Mouse (Mus musculus): ENCODE data around the gene Dpp6. TPM values are rescaled to one million over a fixed set of nuclear protein-coding genes. Genes with fewer than 3 reads are reported as not detected.

The Dpp6 gene
- polyA plus RNA-seq (2015; fragmentation: Nextera tagmentation; extraction: Ambion mirVana) = 28.5 and 42.0 TPM in 2 replicates

GRCm38 (mm10) chr5:26816975-26817941 is at the start of gene Dpp6:
Dpp6 (plus strand) TSS chr5:26817203.
- H3K9ac ChIP-seq (replicated peaks; ENCODE audit: low read depth, low read length) = peak within 1 kb of the TSS; percentile 45
- H3K27ac ChIP-seq (ENCODE audit: low read length) = no peak within 1 kb of the TSS
- H3K9me3 ChIP-seq (ENCODE audit: control insufficient read depth, low read length) = no peaks in the 10 kb centered on the region
- peak within 1 kb of the TSS; percentile 83 for H3K4me2 ChIP-seq (ENCODE audit: low read length)
- peak within 1 kb of the TSS; percentile 45 for H3K4me3 ChIP-seq (replicated peaks; ENCODE audit: low read length)
- peaks cover 20% of the 10 kb centered on the region for H3K27me3 ChIP-seq (replicated peaks; ENCODE audit: control insufficient read depth, insufficient read depth, low read length)
- no peaks in the 10 kb centered on the region for H3K36me3 ChIP-seq (ENCODE audit: control insufficient read depth, insufficient read depth)
- 0 out of 2 replicates have a peak, but pooled peaks cover 9% of the 10 kb centered on the region for H3K4me1 ChIP-seq (replicated peaks; ENCODE audit: control insufficient read depth, insufficient read depth, low read length)
- peak; percentile 87 for ATAC-seq
- 2% methylated on average over 48 of the region's 48 CpGs for WGBS

GRCm38 (mm10) chr5:26783955-26784354 is 33.0 kb upstream of the Dpp6 start:
- H3K36me3 ChIP-seq (ENCODE audit: control insufficient read depth, insufficient read depth) = no peaks in the 10 kb centered on the region
- H3K9ac ChIP-seq (replicated peaks; ENCODE audit: low read depth, low read length) = no peak overlapping the region
- H3K27ac ChIP-seq (ENCODE audit: low read length) = no peak overlapping the region
- H3K4me3 ChIP-seq (replicated peaks; ENCODE audit: low read length) = no peak overlapping the region
- WGBS = 75% methylated on average over 3 of the region's 3 CpGs
- H3K4me1 ChIP-seq (replicated peaks; ENCODE audit: control insufficient read depth, insufficient read depth, low read length) = no peaks in the 10 kb centered on the region
- no peak for ATAC-seq
- no peaks in the 10 kb centered on the region for H3K27me3 ChIP-seq (replicated peaks; ENCODE audit: control insufficient read depth, insufficient read depth, low read length)
- no peaks in the 10 kb centered on the region for H3K9me3 ChIP-seq (ENCODE audit: control insufficient read depth, low read length)
- no peak overlapping the region for H3K4me2 ChIP-seq (ENCODE audit: low read length)

GRCm38 (mm10) chr5:26795524-26795923 is 21.5 kb upstream of the Dpp6 start:
- H3K36me3 ChIP-seq (ENCODE audit: control insufficient read depth, insufficient read depth) = no peaks in the 10 kb centered on the region
- no peak overlapping the region for H3K9ac ChIP-seq (replicated peaks; ENCODE audit: low read depth, low read length)
- 84% methylated on average over 2 of the region's 2 CpGs for WGBS
- no peak overlapping the region for H3K27ac ChIP-seq (ENCODE audit: low read length)
- no peak overlapping the region for H3K4me2 ChIP-seq (ENCODE audit: low read length)
- H3K4me3 ChIP-seq (replicated peaks; ENCODE audit: low read length) = no peak overlapping the region
- no peaks in the 10 kb centered on the region for H3K27me3 ChIP-seq (replicated peaks; ENCODE audit: control insufficient read depth, insufficient read depth, low read length)
- no peaks in the 10 kb centered on the region for H3K9me3 ChIP-seq (ENCODE audit: control insufficient read depth, low read length)
- ATAC-seq = no peak
- H3K4me1 ChIP-seq (replicated peaks; ENCODE audit: control insufficient read depth, insufficient read depth, low read length) = no peaks in the 10 kb centered on the region

GRCm38 (mm10) chr5:26835972-26836371 is 19.0 kb downstream of the Dpp6 start:
- no peak for ATAC-seq
- 89% methylated on average over 1 of the region's 1 CpGs for WGBS
- H3K4me2 ChIP-seq (ENCODE audit: low read length) = no peak overlapping the region
- no peaks in the 10 kb centered on the region for H3K9me3 ChIP-seq (ENCODE audit: control insufficient read depth, low read length)
- H3K36me3 ChIP-seq (ENCODE audit: control insufficient read depth, insufficient read depth) = no peaks in the 10 kb centered on the region
- no peaks in the 10 kb centered on the region for H3K27me3 ChIP-seq (replicated peaks; ENCODE audit: control insufficient read depth, insufficient read depth, low read length)
- H3K4me3 ChIP-seq (replicated peaks; ENCODE audit: low read length) = no peak overlapping the region
- no peak overlapping the region for H3K27ac ChIP-seq (ENCODE audit: low read length)
- no peak overlapping the region for H3K9ac ChIP-seq (replicated peaks; ENCODE audit: low read depth, low read length)
- no peaks in the 10 kb centered on the region for H3K4me1 ChIP-seq (replicated peaks; ENCODE audit: control insufficient read depth, insufficient read depth, low read length)

GRCm38 (mm10) chr5:26841151-26841550 is 24.1 kb downstream of the Dpp6 start:
- Histone ChIP-seq H3K36me3 (ENCODE audit: control insufficient read depth, insufficient read depth) (no peaks in the 10 kb centered on the region), H3K27me3 (replicated peaks; ENCODE audit: control insufficient read depth, insufficient read depth, low read length) (no peaks in the 10 kb centered on the region), H3K4me2 (ENCODE audit: low read length) (no peak overlapping the region), H3K4me3 (replicated peaks; ENCODE audit: low read length) (no peak overlapping the region), H3K27ac (ENCODE audit: low read length) (no peak overlapping the region), H3K4me1 (replicated peaks; ENCODE audit: control insufficient read depth, insufficient read depth, low read length) (no peaks in the 10 kb centered on the region), H3K9me3 (ENCODE audit: control insufficient read depth, low read length) (no peaks in the 10 kb centered on the region), H3K9ac (replicated peaks; ENCODE audit: low read depth, low read length) (no peak overlapping the region)
- no peak for ATAC-seq
- WGBS = 26% methylated on average over 4 of the region's 4 CpGs

- H3K27ac ChIP-seq (ENCODE audit: low read length) = no peak overlapping the region
- no peaks in the 10 kb centered on the region for H3K36me3 ChIP-seq (ENCODE audit: control insufficient read depth, insufficient read depth)
- no peaks in the 10 kb centered on the region for H3K4me1 ChIP-seq (replicated peaks; ENCODE audit: control insufficient read depth, insufficient read depth, low read length)
- WGBS = 54% methylated on average over 4 of the region's 4 CpGs
- 0 out of 2 replicates have a peak, but pooled peaks have one; percentile 20 for ATAC-seq
- no peak overlapping the region for H3K4me3 ChIP-seq (replicated peaks; ENCODE audit: low read length)
- no peaks in the 10 kb centered on the region for H3K9me3 ChIP-seq (ENCODE audit: control insufficient read depth, low read length)
- H3K9ac ChIP-seq (replicated peaks; ENCODE audit: low read depth, low read length) = no peak overlapping the region
- H3K4me2 ChIP-seq (ENCODE audit: low read length) = no peak overlapping the region
- no peaks in the 10 kb centered on the region for H3K27me3 ChIP-seq (replicated peaks; ENCODE audit: control insufficient read depth, insufficient read depth, low read length)
These were observed 37.7 kb downstream of the Dpp6 start for GRCm38 (mm10) chr5:26854746-26855145.

- no peak overlapping the region for H3K27ac ChIP-seq (ENCODE audit: low read length)
- no peak for ATAC-seq
- H3K4me3 ChIP-seq (replicated peaks; ENCODE audit: low read length) = no peak overlapping the region
- no peaks in the 10 kb centered on the region for H3K4me1 ChIP-seq (replicated peaks; ENCODE audit: control insufficient read depth, insufficient read depth, low read length)
- no peaks in the 10 kb centered on the region for H3K27me3 ChIP-seq (replicated peaks; ENCODE audit: control insufficient read depth, insufficient read depth, low read length)
- H3K9ac ChIP-seq (replicated peaks; ENCODE audit: low read depth, low read length) = no peak overlapping the region
- H3K36me3 ChIP-seq (ENCODE audit: control insufficient read depth, insufficient read depth) = no peaks in the 10 kb centered on the region
- H3K9me3 ChIP-seq (ENCODE audit: control insufficient read depth, low read length) = no peaks in the 10 kb centered on the region
- H3K4me2 ChIP-seq (ENCODE audit: low read length) = no peak overlapping the region
These were observed 58.4 kb downstream of the Dpp6 start for GRCm38 (mm10) chr5:26875449-26875848.

- H3K27me3 ChIP-seq (replicated peaks; ENCODE audit: control insufficient read depth, insufficient read depth, low read length) = no peaks in the 10 kb centered on the region
- peak; percentile 70 for ATAC-seq
- H3K4me3 ChIP-seq (replicated peaks; ENCODE audit: low read length) = no peak overlapping the region
- H3K4me1 ChIP-seq (replicated peaks; ENCODE audit: control insufficient read depth, insufficient read depth, low read length) = no peaks in the 10 kb centered on the region; the same call in 1 of the 2 replicates
- no peaks in the 10 kb centered on the region for H3K9me3 ChIP-seq (ENCODE audit: control insufficient read depth, low read length)
- H3K9ac ChIP-seq (replicated peaks; ENCODE audit: low read depth, low read length) = no peak overlapping the region
- H3K4me2 ChIP-seq (ENCODE audit: low read length) = no peak overlapping the region
- no peak overlapping the region for H3K27ac ChIP-seq (ENCODE audit: low read length)
- WGBS = 8% methylated on average over 1 of the region's 1 CpGs
- H3K36me3 ChIP-seq (ENCODE audit: control insufficient read depth, insufficient read depth) = no peaks in the 10 kb centered on the region
These were observed 70.5 kb downstream of the Dpp6 start for GRCm38 (mm10) chr5:26887496-26887895.

GRCm38 (mm10) chr5:26888080-26888479 is 71.1 kb downstream of the Dpp6 start:
- H3K9ac ChIP-seq (replicated peaks; ENCODE audit: low read depth, low read length) = no peak overlapping the region
- H3K27me3 ChIP-seq (replicated peaks; ENCODE audit: control insufficient read depth, insufficient read depth, low read length) = no peaks in the 10 kb centered on the region
- ATAC-seq = peak; percentile 63
- H3K36me3 ChIP-seq (ENCODE audit: control insufficient read depth, insufficient read depth) = no peaks in the 10 kb centered on the region
- H3K4me3 ChIP-seq (replicated peaks; ENCODE audit: low read length) = no peak overlapping the region
- no peak overlapping the region for H3K4me2 ChIP-seq (ENCODE audit: low read length)
- no peaks in the 10 kb centered on the region; the same call in 1 of the 2 replicates for H3K4me1 ChIP-seq (replicated peaks; ENCODE audit: control insufficient read depth, insufficient read depth, low read length)
- no peaks in the 10 kb centered on the region for H3K9me3 ChIP-seq (ENCODE audit: control insufficient read depth, low read length)
- WGBS = 54% methylated on average over 4 of the region's 4 CpGs
- H3K27ac ChIP-seq (ENCODE audit: low read length) = no peak overlapping the region

Data from forebrain, embryonic 16.5 days (tissue).